Mouse (Mus musculus) left cerebral cortex, adult 2 months (tissue): ENCODE measurements around the gene Arhgap9. TPM values are rescaled to one million over a fixed set of nuclear protein-coding genes. Genes with fewer than 3 reads are reported as not detected.
"Not testable (repeated sequence)": the region's sequence is repeated elsewhere in the genome, so short reads cannot be mapped to it uniquely, and the experiment has no call there.

Experiments
- DNase-seq, 2 experiments: peaks; one replicate each; pipeline ENCODE4 v3.0.0; 2021 to 2022; ENCODE audit warnings: low spot score in 2 of 2, mixed read lengths in 1 of 2; ENCODE audit errors: extremely low spot score in 1 of 2
- H3K27ac ChIP-seq: fragments of 200-600 bp; 2 replicates; pipeline ENCODE4 v1.8.1; 2022
- H3K4me3 ChIP-seq: fragments of 200-600 bp; 2 replicates; pipeline ENCODE4 v1.8.1; 2022
- CTCF ChIP-seq: fragments of 200-600 bp; IDR thresholded peaks from 2 replicates; pipeline ENCODE4 v1.8.1; 2022; ENCODE audit warnings: antibody characterized with exemption, mild to moderate bottlenecking, moderate library complexity
- intact Hi-C: fragments of 180-260 bp; cut with DNase I; formaldehyde crosslinking; loops from one replicate; pipeline ENCODE4 v1.15.1; 2025
- total RNA-seq, 2 experiments: library from RNA; stranded (reverse); gene quantifications; 2 replicates each; pipeline ENCODE4 v1.2.3; 2021

Gene Arhgap9
- total RNA-seq, 2 experiments from 2014 or later = 0.47 to 1.2 TPM

GRCm38 (mm10) chr10:127312858-127313257, 8.9 kb upstream of the Arhgap9 start:
- 0 out of 2 replicates have a peak overlapping the region, but pooled peaks have one; percentile 89 for H3K27ac ChIP-seq
- intact Hi-C loops = loop anchor here (5.0 kb wide), 1 partner anchor 191 kb away; the partner anchor contains the start of gene Os9
- no peak overlapping the region for H3K4me3 ChIP-seq
- no peak for DNase-seq
- TF ChIP-seq CTCF = no peak

GRCm38 (mm10) chr10:127313516-127313915, 8.2 kb upstream of the Arhgap9 start:
- H3K4me3 ChIP-seq, DNase-seq, H3K27ac ChIP-seq: not testable (repeated sequence)
- intact Hi-C loops = loop anchor here (5.0 kb wide), 1 partner anchor 191 kb away; the partner anchor contains the start of gene Os9

- intact Hi-C loops = loop anchor here (2.0 to 5.0 kb wide), 2 partner anchors 14 to 193 kb away; partner anchors contain the start of gene Os9
- H3K27ac ChIP-seq, H3K4me3 ChIP-seq, DNase-seq: not testable (repeated sequence)
Observed at GRCm38 (mm10) chr10:127314950-127315349, 6.8 kb upstream of the Arhgap9 start.

- no peak for TF ChIP-seq CTCF
Observed at GRCm38 (mm10) chr10:127317277-127317676, 4.5 kb upstream of the Arhgap9 start.

GRCm38 (mm10) chr10:127318009-127318408, 3.8 kb upstream of the Arhgap9 start:
- TF ChIP-seq CTCF = no peak
- Histone ChIP-seq H3K4me3 (no peak overlapping the region), H3K27ac (no peak overlapping the region)
- intact Hi-C loops = no loop called here
- no peak for DNase-seq

More at GRCm38 (mm10) chr10:127317277-127317676, 4.5 kb upstream of the Arhgap9 start:
- intact Hi-C loops = no loop called here
- no peak overlapping the region for H3K4me3 ChIP-seq
- no peak for DNase-seq
- H3K27ac ChIP-seq = no peak overlapping the region

- H3K27ac ChIP-seq = no peak overlapping the region
- no peak for TF ChIP-seq CTCF
- H3K4me3 ChIP-seq = no peak overlapping the region
- intact Hi-C loops = no loop called here
- DNase-seq = no peak
Observed at GRCm38 (mm10) chr10:127319969-127320368, 1.8 kb upstream of the Arhgap9 start.

- TF ChIP-seq CTCF = no peak
- intact Hi-C loops = no loop called here
Observed at GRCm38 (mm10) chr10:127322178-127322577, 414 bp downstream of the Arhgap9 start.

GRCm38 (mm10) chr10:127322669-127323068, 905 bp downstream of the Arhgap9 start:
- intact Hi-C loops = no loop called here
- DNase-seq = no peak
- TF ChIP-seq CTCF = no peak
- Histone ChIP-seq H3K27ac (no peak overlapping the region), H3K4me3 (no peak overlapping the region)

More at GRCm38 (mm10) chr10:127322178-127322577, 414 bp downstream of the Arhgap9 start:
- no peak overlapping the region for H3K4me3 ChIP-seq
- DNase-seq = no peak
- H3K27ac ChIP-seq = no peak overlapping the region

- no peak for DNase-seq
- intact Hi-C loops = no loop called here
Observed at GRCm38 (mm10) chr10:127323131-127323855, 1.5 kb downstream of the Arhgap9 start.

GRCm38 (mm10) chr10:127324495-127324894, 2.7 kb downstream of the Arhgap9 start:
- no peak for DNase-seq
- Histone ChIP-seq H3K4me3 (no peak overlapping the region), H3K27ac (no peak overlapping the region)
- intact Hi-C loops = no loop called here
- TF ChIP-seq CTCF = peak; percentile 45

More at GRCm38 (mm10) chr10:127323131-127323855, 1.5 kb downstream of the Arhgap9 start:
- H3K27ac ChIP-seq = no peak overlapping the region
- TF ChIP-seq CTCF = no peak
- H3K4me3 ChIP-seq = no peak overlapping the region

- DNase-seq = no peak
- no peak overlapping the region for H3K27ac ChIP-seq
- no peak overlapping the region for H3K4me3 ChIP-seq
- intact Hi-C loops = no loop called here
- TF ChIP-seq CTCF = no peak
Observed at GRCm38 (mm10) chr10:127325454-127326016, 3.8 kb downstream of the Arhgap9 start.

- no peak overlapping the region for H3K27ac ChIP-seq
- DNase-seq = no peak
- no peak for TF ChIP-seq CTCF
- H3K4me3 ChIP-seq = peak overlapping the region; percentile 41
- intact Hi-C loops = no loop called here
Observed at GRCm38 (mm10) chr10:127326017-127326801, 4.4 kb downstream of the Arhgap9 start.
